Mouse (Mus musculus) limb, embryonic 14.5 days (tissue): ENCODE data around the gene Mtch2. TPM values are rescaled to one million over a fixed set of nuclear protein-coding genes. Genes with fewer than 3 reads are reported as not detected.

Source experiments
- ATAC-seq: fragments of 200-750 bp; cut with Nextera tagmentation; 2 replicates; pipeline ENCODE4 v1.8.0; 2017; ENCODE audit warnings: low read depth, moderate number of reproducible peaks, moderate TSS enrichment; ENCODE audit not compliant: low FRiP score
- DNase-seq: peaks from one replicate; pipeline ENCODE4 v3.0.0-alpha.2; 2015; ENCODE audit warnings: low spot score
- H3K27ac ChIP-seq: fragments of 300-500 bp; sonication (generic); replicated peaks from 2 replicates; pipeline ENCODE4 v1.5.1; 2014; ENCODE audit warnings: low read depth, mild to moderate bottlenecking, low read length, moderate library complexity, mixed read lengths
- H3K27me3 ChIP-seq: fragments of 300-500 bp; sonication (generic); 2 replicates; pipeline ENCODE4 v1.6.1; 2014; ENCODE audit warnings: low read length, mixed read lengths; ENCODE audit not compliant: control insufficient read depth, insufficient read depth
- H3K36me3 ChIP-seq: fragments of 300-500 bp; sonication (generic); 2 replicates; pipeline ENCODE4 v1.6.1; 2014; ENCODE audit warnings: mild to moderate bottlenecking, low read length, moderate library complexity, mixed read lengths; ENCODE audit not compliant: control insufficient read depth, insufficient read depth
- H3K4me1 ChIP-seq: fragments of 300-500 bp; sonication (generic); 2 replicates; pipeline ENCODE4 v1.6.1; 2014; ENCODE audit warnings: antibody characterized with exemption, low read length, mixed read lengths; ENCODE audit not compliant: control insufficient read depth, insufficient read depth
- H3K4me2 ChIP-seq: fragments of 300-500 bp; sonication (generic); replicated peaks from 2 replicates; pipeline ENCODE4 v1.6.1; 2014; ENCODE audit warnings: low read depth, mild to moderate bottlenecking, low read length, moderate library complexity; ENCODE audit not compliant: severe bottlenecking
- H3K4me3 ChIP-seq: fragments of 300-500 bp; sonication (generic); replicated peaks from 2 replicates; pipeline ENCODE4 v1.5.1; 2014; ENCODE audit warnings: low read length
- H3K9ac ChIP-seq: fragments of 300-500 bp; sonication (generic); 2 replicates; pipeline ENCODE4 v1.6.1; 2014; ENCODE audit warnings: mild to moderate bottlenecking, low read depth, low read length, moderate library complexity; ENCODE audit not compliant: severe bottlenecking
- H3K9me3 ChIP-seq: fragments of 300-500 bp; sonication (generic); 2 replicates; pipeline ENCODE4 v1.6.1; 2016; ENCODE audit warnings: low read length; ENCODE audit not compliant: control insufficient read depth
- POLR2A ChIP-seq: fragments of 200-500 bp; IDR thresholded peaks from 2 replicates; pipeline ENCODE4 v1.8.0; 2012; ENCODE audit warnings: inconsistent platforms, mild to moderate bottlenecking, moderate library complexity, borderline replicate concordance; ENCODE audit not compliant: insufficient read depth, insufficient read length; ENCODE audit errors: extremely low read depth
- WGBS: fragments of 180-500 bp; shearing (Covaris S2); extraction: QIAGEN DNeasy Blood & Tissue Kit; methylation state at CpG from one replicate; pipeline ENCODE4 v1.1.7; 2014; 5-methylcytosine and 5-hydroxymethylcytosine counted together
- polyA plus RNA-seq, 2 experiments: library from polyadenylated mRNA; depleted of rRNA in 1 of 2; stranded (reverse) in 1 of 2; unstranded in 1 of 2; fragments of >200 nt; fragmentation: Nextera tagmentation in 1 of 2; extraction: Ambion mirVana in 1 of 2; gene quantifications; 2 replicates each; pipeline versions ENCODE4 v1.2.1 to v1.2.3; 2012 to 2014

Gene Mtch2
- polyA plus RNA-seq, 2 experiments, result 120 to 210 TPM

- TF ChIP-seq POLR2A, result no peak
- WGBS, result 75% methylated on average over 2 of the region's 2 CpGs
- no peak for DNase-seq
- H3K9ac ChIP-seq, result no peak overlapping the region
- H3K27me3 ChIP-seq, result peaks cover 19% of the 10 kb centered on the region
- H3K9me3 ChIP-seq, result no peaks in the 10 kb centered on the region
- no peak for ATAC-seq
- H3K27ac ChIP-seq, result no peak overlapping the region
- H3K4me2 ChIP-seq, result no peak overlapping the region
- no peaks in the 10 kb centered on the region for H3K36me3 ChIP-seq
- no peak overlapping the region for H3K4me3 ChIP-seq
- peaks cover 7% of the 10 kb centered on the region; the same call in 1 of the 2 replicates for H3K4me1 ChIP-seq
These were observed 34.9 kb downstream of the Mtch2 start for GRCm38 (mm10) chr2:90881824-90882223.

- DNase-seq (peak; percentile 34), ATAC-seq (peak; percentile 54; the same call in 1 of the 2 replicates)
These were observed 38.5 kb downstream of the Mtch2 start, which contains the start of gene C1qtnf4 for GRCm38 (mm10) chr2:90885218-90886041. Gene C1qtnf4, plus strand, starts transcription at chr2:90885860.

DNA sequence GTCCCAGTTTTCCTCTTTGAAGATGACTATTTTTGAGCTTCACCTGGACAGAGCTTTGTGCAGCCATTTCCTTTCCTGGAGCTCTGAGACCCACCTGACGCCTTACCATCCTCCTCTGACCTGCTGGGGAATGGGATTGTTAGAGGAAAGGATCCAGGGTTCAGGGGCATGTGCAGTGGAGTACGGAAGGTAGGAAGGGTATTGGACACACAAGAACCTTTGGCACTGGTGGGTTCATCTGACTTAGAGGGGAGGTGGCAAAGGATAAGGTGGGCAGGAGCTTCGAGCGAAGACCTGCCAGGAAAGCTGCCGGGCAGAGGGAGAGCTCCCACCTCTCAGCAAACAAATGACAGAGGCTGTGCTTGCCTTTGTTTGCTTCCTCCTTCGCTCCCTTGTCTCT lies 39.5 kb downstream of the Mtch2 start:
- Histone ChIP-seq H3K36me3 (no peaks in the 10 kb centered on the region), H3K4me2 (peak overlapping the region; percentile 94), H3K27me3 (peaks cover 42% of the 10 kb centered on the region), H3K27ac (no peak overlapping the region), H3K4me1 (peaks cover 15% of the 10 kb centered on the region), H3K9ac (no peak overlapping the region), H3K4me3 (peak overlapping the region; percentile 64), H3K9me3 (no peaks in the 10 kb centered on the region)
- 45% methylated on average over 6 of the region's 6 CpGs for WGBS
- no peak for ATAC-seq
- DNase-seq, result no peak
- no peak for TF ChIP-seq POLR2A

More at GRCm38 (mm10) chr2:90885218-90886041, 38.5 kb downstream of the Mtch2 start, which contains the start of gene C1qtnf4:
- peaks cover 42% of the 10 kb centered on the region for H3K27me3 ChIP-seq
- peak within 1 kb of the TSS; percentile 64 for H3K9ac ChIP-seq
- peak within 1 kb of the TSS; percentile 94 for H3K4me2 ChIP-seq
- TF ChIP-seq POLR2A, result no peak
- H3K36me3 ChIP-seq, result no peaks in the 10 kb centered on the region
- H3K27ac ChIP-seq, result no peak within 1 kb of the TSS
- no peaks in the 10 kb centered on the region for H3K9me3 ChIP-seq
- H3K4me1 ChIP-seq, result peaks cover 10% of the 10 kb centered on the region; the same call in 1 of the 2 replicates
- H3K4me3 ChIP-seq, result peak within 1 kb of the TSS; percentile 64
- WGBS, result under 1% methylated on average over 41 of the region's 45 CpGs

- 77% methylated on average over 5 of the region's 5 CpGs for WGBS
- Histone ChIP-seq H3K27me3 (peaks cover 42% of the 10 kb centered on the region), H3K4me2 (no peak overlapping the region), H3K4me1 (peaks cover 15% of the 10 kb centered on the region), H3K27ac (no peak overlapping the region), H3K9ac (no peak overlapping the region), H3K36me3 (peaks cover 3% of the 10 kb centered on the region; the same call in 1 of the 2 replicates), H3K4me3 (no peak overlapping the region), H3K9me3 (no peaks in the 10 kb centered on the region)
- TF ChIP-seq POLR2A, result no peak
- ATAC-seq (no peak), DNase-seq (no peak)
These were observed 40.7 kb downstream of the Mtch2 start for GRCm38 (mm10) chr2:90887627-90888026.

DNA sequence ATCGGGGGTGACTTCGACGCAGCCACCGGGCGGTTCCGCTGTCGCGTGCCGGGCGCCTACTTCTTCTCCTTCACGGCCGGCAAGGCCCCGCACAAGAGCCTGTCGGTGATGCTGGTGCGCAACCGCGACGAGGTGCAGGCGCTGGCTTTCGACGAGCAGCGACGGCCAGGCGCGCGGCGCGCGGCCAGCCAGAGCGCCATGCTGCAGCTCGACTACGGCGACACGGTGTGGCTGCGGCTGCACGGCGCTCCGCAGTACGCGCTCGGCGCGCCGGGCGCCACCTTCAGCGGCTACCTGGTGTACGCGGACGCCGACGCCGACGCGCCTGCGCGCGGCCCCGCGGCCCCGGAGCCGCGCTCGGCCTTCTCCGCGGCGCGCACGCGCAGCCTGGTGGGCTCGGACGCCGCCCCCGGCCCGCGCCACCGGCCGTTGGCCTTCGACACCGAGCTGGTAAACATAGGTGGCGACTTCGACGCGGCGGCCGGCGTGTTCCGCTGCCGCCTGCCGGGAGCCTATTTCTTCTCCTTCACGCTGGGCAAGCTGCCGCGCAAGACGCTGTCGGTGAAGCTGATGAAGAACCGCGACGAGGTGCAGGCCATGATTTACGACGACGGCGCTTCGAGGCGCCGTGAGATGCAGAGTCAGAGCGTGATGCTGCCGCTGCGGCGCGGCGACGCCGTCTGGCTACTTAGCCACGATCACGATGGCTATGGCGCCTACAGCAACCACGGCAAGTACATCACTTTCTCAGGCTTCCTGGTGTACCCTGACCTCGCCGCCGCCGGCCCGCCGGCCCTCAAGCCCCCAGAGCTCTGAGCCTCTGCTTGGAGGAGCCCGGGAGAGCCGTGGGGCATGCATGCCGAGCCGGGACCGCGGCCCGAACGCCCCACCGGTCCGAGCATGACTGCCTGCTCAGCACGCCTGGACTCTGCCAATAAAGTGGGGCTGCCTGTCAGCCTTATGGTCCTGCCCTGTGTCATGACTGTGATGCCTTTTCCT lies 42.9 kb downstream of the Mtch2 start:
- WGBS, result under 1% methylated on average over 55 of the region's 133 CpGs
- Histone ChIP-seq H3K9ac (peak overlapping the region; percentile 76), H3K36me3 (peaks cover 20% of the 10 kb centered on the region), H3K4me2 (peak overlapping the region; percentile 78), H3K27me3 (peaks cover 40% of the 10 kb centered on the region), H3K27ac (0 out of 2 replicates have a peak overlapping the region, but pooled peaks have one; percentile 43), H3K9me3 (no peaks in the 10 kb centered on the region), H3K4me3 (peak overlapping the region; percentile 65), H3K4me1 (peaks cover 15% of the 10 kb centered on the region)
- 0 out of 2 replicates have a peak, but pooled peaks have one; percentile 73 for TF ChIP-seq POLR2A
- ATAC-seq (peak; percentile 85), DNase-seq (peak; percentile 61)
